Mouse (Mus musculus) neutrophil, adult 83 days (primary cell): ENCODE data around the gene Braf. TPM values are rescaled to one million over a fixed set of nuclear protein-coding genes. Genes with fewer than 3 reads are reported as not detected.

Experiments used
- total RNA-seq, 2 experiments: library from RNA; stranded (reverse); gene quantifications; one replicate each; pipeline ENCODE4 v1.2.4; 2023

Gene Braf
- total RNA-seq = 10 to 100 TPM; 71.6 to 80.2 TPM

GRCm38 (mm10) chr6:39724866-39725711 lies at the start of gene Braf:
Braf (minus strand) TSS chr6:39725463.

GRCm38 (mm10) chr6:39592401-39593214 lies 132.7 kb downstream of the Braf start, which contains the start of gene Ndufb2:
Ndufb2 (plus strand) TSS chr6:39592574.

GRCm38 (mm10) chr6:39585517-39585916 lies 139.7 kb downstream of the Braf start, which contains the start of gene Gm42420:
Gm42420 (plus strand) TSS chr6:39585753.

GRCm38 (mm10) chr6:39573791-39574554 lies 151.3 kb downstream of the Braf start, which contains the start of gene Adck2:
Adck2 (plus strand) TSS chr6:39573873.

GRCm38 (mm10) chr6:39557723-39558261 lies 167.5 kb downstream of the Braf start, which contains the start of gene Dennd2a:
Dennd2a (minus strand) TSS chr6:39557867.

Other genes with a start within 250 kb of the Braf start
- gene Dennd2a, start 167.6 kb downstream of the Braf start, total RNA-seq = 1 to 10 TPM; 5.9 to 6.9 TPM
- gene Adck2, start 151.6 kb downstream of the Braf start, total RNA-seq = 10 to 100 TPM; 19.0 to 22.1 TPM
- not detected for gene Gm42420, start 139.7 kb downstream of the Braf start, total RNA-seq
- 10 to 100 TPM; 33.4 to 35.4 TPM for gene Ndufb2, start 132.9 kb downstream of the Braf start, total RNA-seq
- gene Mrps33, start 85.5 kb upstream of the Braf start, total RNA-seq = 10 to 100 TPM; 27.4 to 32.6 TPM
- gene Tmem178b, start 147.8 kb upstream of the Braf start, total RNA-seq = not detected